Mouse (Mus musculus) liver, postnatal 0 days (tissue): Measurements from ENCODE around the gene Abca8a. TPM values are rescaled to one million over a fixed set of nuclear protein-coding genes. Genes with fewer than 3 reads are reported as not detected.

Experiments used
- ATAC-seq: fragments of 200-750 bp; cut with Nextera tagmentation; 2 replicates; pipeline ENCODE4 v1.8.0; 2017; ENCODE audit warnings: mild to moderate bottlenecking, moderate library complexity
- DNase-seq: peaks from one replicate; pipeline ENCODE4 v3.0.0-alpha.2; 2016
- H3K27ac ChIP-seq: fragments of 300-500 bp; sonication (generic); 2 replicates; pipeline ENCODE4 v1.5.1; 2014; ENCODE audit warnings: antibody characterized with exemption, moderate library complexity, mild to moderate bottlenecking, low read depth
- H3K27me3 ChIP-seq: fragments of 300-500 bp; sonication (generic); 2 replicates; pipeline ENCODE4 v1.6.1; 2014; ENCODE audit warnings: low read length, control low read depth, mixed read lengths; ENCODE audit not compliant: insufficient read depth
- H3K36me3 ChIP-seq: fragments of 300-500 bp; sonication (generic); replicated peaks from 2 replicates; pipeline ENCODE4 v1.6.1; 2014; ENCODE audit warnings: mild to moderate bottlenecking, control low read depth, low read length, moderate library complexity, mixed read lengths; ENCODE audit not compliant: insufficient read depth
- H3K4me1 ChIP-seq: fragments of 300-500 bp; sonication (generic); 2 replicates; pipeline ENCODE4 v1.6.1; 2014; ENCODE audit warnings: antibody characterized with exemption, mild to moderate bottlenecking, control low read depth; ENCODE audit not compliant: insufficient read depth
- H3K4me2 ChIP-seq: fragments of 300-500 bp; sonication (generic); 2 replicates; pipeline ENCODE4 v1.6.1; 2014; ENCODE audit warnings: low read depth, mild to moderate bottlenecking, low read length, moderate library complexity, mixed read lengths
- H3K4me3 ChIP-seq: fragments of 300-500 bp; sonication (generic); 2 replicates; pipeline ENCODE4 v1.5.1; 2014; ENCODE audit warnings: low read depth, low read length
- H3K9ac ChIP-seq: fragments of 300-500 bp; sonication (generic); replicated peaks from 2 replicates; pipeline ENCODE4 v1.6.1; 2014; ENCODE audit warnings: mild to moderate bottlenecking, moderate library complexity
- H3K9me3 ChIP-seq: fragments of 300-500 bp; sonication (generic); 2 replicates; pipeline ENCODE4 v1.6.1; 2016; ENCODE audit warnings: mild to moderate bottlenecking, control low read depth, low read length, mixed read lengths
- CTCF ChIP-seq: sonication (generic); IDR thresholded peaks from 2 replicates; pipeline ENCODE4 v1.5.1; 2016; ENCODE audit warnings: antibody characterized with exemption, low read depth
- EP300 ChIP-seq: IDR thresholded peaks from 2 replicates; pipeline ENCODE4 v1.6.1; 2016; ENCODE audit warnings: antibody characterized with exemption, low read depth, mild to moderate bottlenecking
- WGBS: fragments of 180-500 bp; shearing (Covaris S2); extraction: QIAGEN DNeasy Blood & Tissue Kit; methylation state at CpG from one replicate; pipeline ENCODE4 v1.1.7; 2014; ENCODE audit not compliant: insufficient replicate concordance; 5-methylcytosine and 5-hydroxymethylcytosine counted together
- polyA plus RNA-seq: library from polyadenylated mRNA; unstranded; fragments of >200 nt; fragmentation: Nextera tagmentation; extraction: Ambion mirVana; gene quantifications from 2 replicates; pipeline ENCODE4 v1.2.1, GENCODE M21; 2015

Abca8a gene
- polyA plus RNA-seq, 1 experiment from 2014 or later = 11.8 TPM

GRCm38 (mm10) chr11:109981872-109982271, 113.9 kb downstream of the Abca8a start:
- TF ChIP-seq CTCF = no peak
- no peak for TF ChIP-seq EP300
- Histone ChIP-seq H3K36me3 (peaks cover 13% of the 10 kb centered on the region), H3K27ac (no peak overlapping the region), H3K4me2 (no peak overlapping the region), H3K4me1 (no peaks in the 10 kb centered on the region), H3K9ac (no peak overlapping the region), H3K4me3 (no peak overlapping the region), H3K9me3 (0 out of 2 replicates have a peak, but pooled peaks cover 2% of the 10 kb centered on the region), H3K27me3 (no peaks in the 10 kb centered on the region)
- DNase-seq (no peak), ATAC-seq (no peak)
- WGBS = 80% methylated on average over 2 of the region's 2 CpGs

Other genes starting within 250 kb of the Abca8a start
- gene Abca8b, start 100.1 kb downstream of the Abca8a start, polyA plus RNA-seq = 8.6 and 10.8 TPM in 2 replicates
- gene Abca9, start 72.2 kb upstream of the Abca8a start, polyA plus RNA-seq = 0.80 and 0.88 TPM in 2 replicates
- gene Abca6, start 155.8 kb upstream of the Abca8a start, polyA plus RNA-seq = 38.6 and 42.1 TPM in 2 replicates
- 1.0 and 2.3 TPM in 2 replicates for gene Abca5, start 241.7 kb upstream of the Abca8a start, polyA plus RNA-seq